Mouse (Mus musculus): ENCODE results near the gene Vmn2r63. TPM values are rescaled to one million over a fixed set of nuclear protein-coding genes. Genes with fewer than 3 reads are reported as not detected.
"Not testable (repeated sequence)": the region's sequence is repeated elsewhere in the genome, so short reads cannot be mapped to it uniquely, and the experiment has no call there.

Gene Vmn2r63
- not detected in 2 replicates for polyA plus RNA-seq (2014; fragmentation: Nextera tagmentation; extraction: Ambion mirVana)

DNA sequence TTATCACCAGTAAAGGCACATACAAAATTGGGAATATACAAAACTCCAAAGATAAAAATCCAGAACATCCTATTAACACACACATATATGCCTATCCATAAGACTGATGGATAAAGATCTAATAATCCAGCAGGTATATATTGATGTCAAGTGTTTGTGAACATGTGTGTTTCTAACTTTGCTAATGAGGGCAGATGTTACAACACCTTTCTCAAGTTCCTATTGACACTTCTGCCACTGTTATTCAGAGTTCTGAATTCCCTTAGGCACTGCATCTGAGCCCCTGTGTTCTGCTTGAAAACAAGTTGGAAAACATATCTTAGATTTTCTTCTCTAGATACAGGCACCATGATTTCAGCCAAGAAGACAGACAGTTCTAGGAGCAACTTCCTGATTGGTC, at the start of gene Vmn2r63:
Vmn2r63 (minus strand) TSS at position 101 of the 400 bp plus-strand sequence.
- DNase-seq (ENCODE audit: low spot score, missing footprints); ATAC-seq (ENCODE audit: low FRiP score); H3K9me3 ChIP-seq (ENCODE audit: control insufficient read depth, low read length): not testable (repeated sequence)

GRCm38 (mm10) chr7:42980739-42981138, 47.1 kb upstream of the Vmn2r63 start:
- 91% methylated on average over 10 of the region's 10 CpGs for WGBS
- ATAC-seq (ENCODE audit: low FRiP score) = no peak

More for the DNA sequence above, at the start of gene Vmn2r63:
- H3K9ac ChIP-seq (ENCODE audit: low read length); H3K36me3 ChIP-seq (ENCODE audit: control insufficient read depth, insufficient read depth, low read length); H3K4me3 ChIP-seq (ENCODE audit: low read depth, low read length); H3K27ac ChIP-seq (ENCODE audit: low read depth, low read length); H3K27me3 ChIP-seq (ENCODE audit: control insufficient read depth, insufficient read depth, low read length); H3K4me2 ChIP-seq; H3K4me1 ChIP-seq (ENCODE audit: control insufficient read depth, insufficient read depth, low read length): not testable (repeated sequence)

DNA sequence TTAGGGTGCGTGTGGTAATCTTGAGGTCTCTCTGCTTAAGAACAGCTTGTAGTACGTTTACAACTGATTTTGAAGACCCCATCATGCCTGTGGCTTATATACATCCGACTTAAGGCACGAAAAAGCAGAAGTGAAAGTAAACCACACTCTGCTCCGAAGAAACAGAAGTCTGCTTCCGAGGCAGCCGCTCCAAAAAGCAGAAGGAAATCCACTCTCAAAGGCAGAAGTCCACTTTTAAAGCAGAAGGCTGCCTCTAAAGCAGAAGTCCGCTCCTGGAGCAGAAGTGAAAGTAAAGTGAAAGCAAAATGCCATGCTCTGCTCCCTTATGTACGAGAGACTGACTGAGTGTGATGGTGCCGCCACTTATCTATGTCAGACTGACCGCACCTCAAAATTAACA, 46.5 kb upstream of the Vmn2r63 start:
- Histone ChIP-seq H3K4me3 (ENCODE audit: low read depth, low read length) (no peak overlapping the region), H3K9me3 (ENCODE audit: control insufficient read depth, low read length) (peaks cover 26% of the 10 kb centered on the region), H3K9ac (ENCODE audit: low read length) (no peak overlapping the region), H3K27ac (ENCODE audit: low read depth, low read length) (no peak overlapping the region), H3K4me1 (ENCODE audit: control insufficient read depth, insufficient read depth, low read length) (no peaks in the 10 kb centered on the region), H3K36me3 (ENCODE audit: control insufficient read depth, insufficient read depth, low read length) (no peaks in the 10 kb centered on the region), H3K27me3 (ENCODE audit: control insufficient read depth, insufficient read depth, low read length) (no peaks in the 10 kb centered on the region), H3K4me2 (no peak overlapping the region)
- WGBS = 85% methylated on average over 11 of the region's 11 CpGs
- ATAC-seq (ENCODE audit: low FRiP score) (no peak), DNase-seq (ENCODE audit: low spot score, missing footprints) (no peak)

More at GRCm38 (mm10) chr7:42980739-42981138, 47.1 kb upstream of the Vmn2r63 start:
- H3K27ac ChIP-seq (ENCODE audit: low read depth, low read length) = no peak overlapping the region
- DNase-seq (ENCODE audit: low spot score, missing footprints) = no peak
- H3K36me3 ChIP-seq (ENCODE audit: control insufficient read depth, insufficient read depth, low read length) = no peaks in the 10 kb centered on the region
- no peaks in the 10 kb centered on the region for H3K4me1 ChIP-seq (ENCODE audit: control insufficient read depth, insufficient read depth, low read length)
- no peaks in the 10 kb centered on the region for H3K27me3 ChIP-seq (ENCODE audit: control insufficient read depth, insufficient read depth, low read length)
- peaks cover 26% of the 10 kb centered on the region for H3K9me3 ChIP-seq (ENCODE audit: control insufficient read depth, low read length)
- no peak overlapping the region for H3K9ac ChIP-seq (ENCODE audit: low read length)
- no peak overlapping the region for H3K4me3 ChIP-seq (ENCODE audit: low read depth, low read length)
- no peak overlapping the region for H3K4me2 ChIP-seq

GRCm38 (mm10) chr7:42965246-42965645, 31.6 kb upstream of the Vmn2r63 start:
- no peaks in the 10 kb centered on the region for H3K36me3 ChIP-seq (ENCODE audit: control insufficient read depth, insufficient read depth, low read length)
- peaks cover 33% of the 10 kb centered on the region for H3K9me3 ChIP-seq (ENCODE audit: control insufficient read depth, low read length)
- WGBS = 78% methylated on average over 9 of the region's 9 CpGs
- no peak overlapping the region for H3K4me2 ChIP-seq
- no peak overlapping the region for H3K9ac ChIP-seq (ENCODE audit: low read length)
- H3K27me3 ChIP-seq (ENCODE audit: control insufficient read depth, insufficient read depth, low read length) = no peaks in the 10 kb centered on the region
- H3K27ac ChIP-seq (ENCODE audit: low read depth, low read length) = no peak overlapping the region
- H3K4me3 ChIP-seq (ENCODE audit: low read depth, low read length) = no peak overlapping the region
- ATAC-seq (ENCODE audit: low FRiP score) (no peak), DNase-seq (ENCODE audit: low spot score, missing footprints) (no peak)
- no peaks in the 10 kb centered on the region for H3K4me1 ChIP-seq (ENCODE audit: control insufficient read depth, insufficient read depth, low read length)

GRCm38 (mm10) chr7:42898067-42898466, 35.6 kb downstream of the Vmn2r63 start:
- not testable (repeated sequence) for DNase-seq (ENCODE audit: low spot score, missing footprints)

DNA sequence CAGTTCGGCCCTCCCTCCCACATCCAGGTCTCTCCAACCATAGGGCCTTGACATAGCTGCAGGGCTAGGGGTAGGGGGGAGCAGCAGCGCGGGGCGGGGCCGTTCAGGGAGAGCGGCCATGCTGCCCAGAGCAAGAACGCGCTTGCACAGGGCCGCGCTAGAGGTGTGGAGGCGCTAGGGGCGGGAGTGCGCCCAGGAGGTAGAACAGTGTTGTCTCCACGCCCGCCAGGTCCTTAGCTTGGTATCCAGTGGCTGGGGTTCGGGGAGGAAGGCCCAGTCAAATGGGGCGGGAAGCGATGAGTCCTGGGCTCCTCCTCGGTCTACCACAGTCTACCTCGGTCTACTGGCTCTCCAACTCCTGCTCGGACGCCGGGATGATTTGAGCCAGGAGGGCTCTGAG, 55.5 kb downstream of the Vmn2r63 start:
- DNase-seq (ENCODE audit: low spot score, missing footprints) (no peak), ATAC-seq (ENCODE audit: low FRiP score) (no peak)
- Histone ChIP-seq H3K4me3 (ENCODE audit: low read depth, low read length) (no peak overlapping the region), H3K27me3 (ENCODE audit: control insufficient read depth, insufficient read depth, low read length) (no peaks in the 10 kb centered on the region), H3K4me2 (no peak overlapping the region), H3K4me1 (ENCODE audit: control insufficient read depth, insufficient read depth, low read length) (no peaks in the 10 kb centered on the region), H3K27ac (ENCODE audit: low read depth, low read length) (no peak overlapping the region), H3K36me3 (ENCODE audit: control insufficient read depth, insufficient read depth, low read length) (no peaks in the 10 kb centered on the region), H3K9me3 (ENCODE audit: control insufficient read depth, low read length) (peaks cover 9% of the 10 kb centered on the region; the same call in 1 of the 2 replicates), H3K9ac (ENCODE audit: low read length) (no peak overlapping the region)
- WGBS = 49% methylated on average over 20 of the region's 23 CpGs

More at GRCm38 (mm10) chr7:42898067-42898466, 35.6 kb downstream of the Vmn2r63 start:
- H3K27me3 ChIP-seq (ENCODE audit: control insufficient read depth, insufficient read depth, low read length); H3K4me3 ChIP-seq (ENCODE audit: low read depth, low read length); H3K9me3 ChIP-seq (ENCODE audit: control insufficient read depth, low read length); H3K27ac ChIP-seq (ENCODE audit: low read depth, low read length); H3K4me2 ChIP-seq; H3K36me3 ChIP-seq (ENCODE audit: control insufficient read depth, insufficient read depth, low read length); H3K4me1 ChIP-seq (ENCODE audit: control insufficient read depth, insufficient read depth, low read length); H3K9ac ChIP-seq (ENCODE audit: low read length); ATAC-seq (ENCODE audit: low FRiP score): not testable (repeated sequence)
- 95% methylated on average over 2 of the region's 2 CpGs for WGBS

DNA sequence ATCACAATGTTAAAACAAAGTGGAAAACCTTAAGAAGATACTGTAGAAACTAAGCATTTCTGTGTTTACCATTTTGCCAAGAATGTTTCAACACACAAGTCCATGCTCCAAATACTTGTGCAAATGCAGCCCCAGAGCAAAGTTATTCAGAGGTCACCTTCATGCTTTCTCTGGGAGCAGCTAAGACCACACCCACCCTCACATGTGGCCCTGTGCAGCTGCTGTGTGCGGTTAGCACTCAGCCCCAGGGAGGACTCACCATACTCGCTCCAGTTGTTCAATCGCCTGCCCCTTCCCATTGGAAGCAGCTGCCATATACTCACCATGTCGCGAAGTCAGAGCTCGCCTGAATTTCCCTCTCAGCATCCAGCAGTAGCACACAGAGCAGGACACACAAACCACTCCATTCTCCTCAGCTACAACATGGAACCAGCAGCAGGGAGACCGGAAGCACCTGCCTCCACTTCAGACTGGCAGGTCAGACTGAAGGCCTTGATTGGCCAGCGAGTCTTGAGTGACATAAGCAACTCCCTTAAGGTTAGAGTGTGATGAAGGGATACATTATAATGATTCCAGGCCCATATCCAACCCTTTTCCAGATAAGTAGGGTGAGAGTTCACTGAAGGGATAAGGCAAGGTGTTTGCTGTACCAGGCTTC, 66.7 kb downstream of the Vmn2r63 start, which contains the start of gene Gm2381:
Gm2381 (minus strand) TSS at position 434 of the 658 bp plus-strand sequence.
- not testable (repeated sequence) for H3K4me3 ChIP-seq (ENCODE audit: low read depth, low read length); DNase-seq (ENCODE audit: low spot score, missing footprints); H3K9ac ChIP-seq (ENCODE audit: low read length); H3K9me3 ChIP-seq (ENCODE audit: control insufficient read depth, low read length); ATAC-seq (ENCODE audit: low FRiP score); H3K27ac ChIP-seq (ENCODE audit: low read depth, low read length); H3K36me3 ChIP-seq (ENCODE audit: control insufficient read depth, insufficient read depth, low read length); H3K4me2 ChIP-seq; H3K4me1 ChIP-seq (ENCODE audit: control insufficient read depth, insufficient read depth, low read length); H3K27me3 ChIP-seq (ENCODE audit: control insufficient read depth, insufficient read depth, low read length)
- WGBS = 80% methylated on average over 8 of the region's 8 CpGs

Small RNA genes within 50 kb of the gene (microRNA-seq; reads per million reads assigned to microRNA genes)
- not detected for gene Gm23256

Other genes starting within 250 kb of the Vmn2r63 start
- 8.3 and 8.6 TPM in 2 replicates for gene Zfp975, start 241.1 kb downstream of the Vmn2r63 start, polyA plus RNA-seq (2014; fragmentation: Nextera tagmentation; extraction: Ambion mirVana)
- gene Gm17067, start 206.8 kb downstream of the Vmn2r63 start, polyA plus RNA-seq (2014; fragmentation: Nextera tagmentation; extraction: Ambion mirVana) = not detected in 2 replicates
- not detected in 2 replicates for gene Vmn2r62, start 140.3 kb downstream of the Vmn2r63 start, polyA plus RNA-seq (2014; fragmentation: Nextera tagmentation; extraction: Ambion mirVana)
- not detected in 2 replicates for gene Gm2381, start 66.6 kb downstream of the Vmn2r63 start, polyA plus RNA-seq (2014; fragmentation: Nextera tagmentation; extraction: Ambion mirVana)
- not detected in 2 replicates for gene Gm9268, start 84.9 kb upstream of the Vmn2r63 start, polyA plus RNA-seq (2014; fragmentation: Nextera tagmentation; extraction: Ambion mirVana)
- not detected in 2 replicates for gene Zfp936, start 180.4 kb upstream of the Vmn2r63 start, polyA plus RNA-seq (2014; fragmentation: Nextera tagmentation; extraction: Ambion mirVana)

Measured in midbrain, embryonic 11.5 days (tissue).